Mouse (Mus musculus) midbrain, embryonic 14.5 days (tissue): ENCODE results near the gene Duox2. TPM values are rescaled to one million over a fixed set of nuclear protein-coding genes. Genes with fewer than 3 reads are reported as not detected.

Experiments
- ATAC-seq: fragments of 200-750 bp; cut with Nextera tagmentation; 2 replicates; pipeline ENCODE4 v1.8.0; 2017; ENCODE audit warnings: moderate number of reproducible peaks, moderate library complexity; ENCODE audit not compliant: low FRiP score, low TSS enrichment
- DNase-seq: peaks from one replicate; pipeline ENCODE4 v3.0.0-alpha.2; 2015
- H3K27ac ChIP-seq: fragments of 300-500 bp; sonication (generic); replicated peaks from 2 replicates; pipeline ENCODE4 v1.5.1; 2014; ENCODE audit warnings: mild to moderate bottlenecking, low read depth, low read length, moderate library complexity
- H3K27me3 ChIP-seq: fragments of 300-500 bp; sonication (generic); 2 replicates; pipeline ENCODE4 v1.6.1; 2014; ENCODE audit warnings: low read length, control low read depth, mixed read lengths; ENCODE audit not compliant: control insufficient read depth, insufficient read depth
- H3K36me3 ChIP-seq: fragments of 300-500 bp; sonication (generic); 2 replicates; pipeline ENCODE4 v1.6.1; 2014; ENCODE audit warnings: low read length, control low read depth; ENCODE audit not compliant: control insufficient read depth, insufficient read depth
- H3K4me1 ChIP-seq: fragments of 300-500 bp; sonication (generic); 2 replicates; pipeline ENCODE4 v1.6.1; 2014; ENCODE audit warnings: mild to moderate bottlenecking, antibody characterized with exemption, low read length, control low read depth; ENCODE audit not compliant: control insufficient read depth, insufficient read depth
- H3K4me2 ChIP-seq: fragments of 300-500 bp; sonication (generic); 2 replicates; pipeline ENCODE4 v1.6.1; 2014; ENCODE audit warnings: mild to moderate bottlenecking, low read length, moderate library complexity
- H3K4me3 ChIP-seq: fragments of 300-500 bp; sonication (generic); replicated peaks from 2 replicates; pipeline ENCODE4 v1.5.1; 2014; ENCODE audit warnings: low read depth, low read length
- H3K9ac ChIP-seq: fragments of 300-500 bp; sonication (generic); replicated peaks from 2 replicates; pipeline ENCODE4 v1.6.1; 2014; ENCODE audit warnings: mild to moderate bottlenecking, low read length, moderate library complexity
- H3K9me3 ChIP-seq: fragments of 300-500 bp; sonication (generic); 2 replicates; pipeline ENCODE4 v1.6.1; 2016; ENCODE audit warnings: low read length, control low read depth, mixed read lengths; ENCODE audit not compliant: control insufficient read depth
- WGBS: fragments of 180-500 bp; shearing (Covaris S2); extraction: QIAGEN DNeasy Blood & Tissue Kit; methylation state at CpG from one replicate; pipeline ENCODE4 v1.1.7; 2014; 5-methylcytosine and 5-hydroxymethylcytosine counted together
- polyA plus RNA-seq: library from polyadenylated mRNA; unstranded; fragments of >200 nt; fragmentation: Nextera tagmentation; extraction: Ambion mirVana; gene quantifications from 2 replicates; pipeline ENCODE4 v1.2.1, GENCODE M21; 2014

The Duox2 gene
- polyA plus RNA-seq, 1 experiment from 2014 or later = 0.04 TPM

- peaks cover 6% of the 10 kb centered on the region; the same call in 1 of the 2 replicates for H3K4me1 ChIP-seq
- no peak overlapping the region for H3K4me3 ChIP-seq
- H3K4me2 ChIP-seq = no peak overlapping the region
- no peak overlapping the region for H3K27ac ChIP-seq
- ATAC-seq (no peak), DNase-seq (peak; percentile 58)
- H3K9ac ChIP-seq = no peak overlapping the region
- H3K36me3 ChIP-seq = no peaks in the 10 kb centered on the region
- 36% methylated on average over 3 of the region's 3 CpGs for WGBS
- H3K9me3 ChIP-seq = no peaks in the 10 kb centered on the region
- H3K27me3 ChIP-seq = peaks cover 22% of the 10 kb centered on the region
These were observed 11.4 kb upstream of the Duox2 start for GRCm38 (mm10) chr2:122309647-122310046.

- WGBS = 71% methylated on average over 4 of the region's 4 CpGs
- DNase-seq = no peak
- ATAC-seq = no peak
- H3K4me1 ChIP-seq = peaks cover 11% of the 10 kb centered on the region; the same call in 1 of the 2 replicates
- no peak overlapping the region for H3K9ac ChIP-seq
- no peaks in the 10 kb centered on the region for H3K36me3 ChIP-seq
- H3K4me3 ChIP-seq = no peak overlapping the region
- no peak overlapping the region for H3K4me2 ChIP-seq
- H3K27ac ChIP-seq = no peak overlapping the region
- H3K9me3 ChIP-seq = no peaks in the 10 kb centered on the region
- H3K27me3 ChIP-seq = peaks cover 23% of the 10 kb centered on the region
These were observed 7.9 kb upstream of the Duox2 start for GRCm38 (mm10) chr2:122306184-122306583.

- Histone ChIP-seq H3K4me3 (no peak overlapping the region), H3K27ac (no peak overlapping the region), H3K9me3 (no peaks in the 10 kb centered on the region), H3K4me1 (peaks cover 15% of the 10 kb centered on the region; the same call in 1 of the 2 replicates), H3K27me3 (peaks cover 32% of the 10 kb centered on the region), H3K4me2 (no peak overlapping the region), H3K36me3 (no peaks in the 10 kb centered on the region), H3K9ac (no peak overlapping the region)
- ATAC-seq = no peak
- WGBS = 86% methylated on average over 16 of the region's 16 CpGs
- DNase-seq = no peak
These were observed 7.0 kb upstream of the Duox2 start for GRCm38 (mm10) chr2:122305097-122305892.

- H3K4me1 ChIP-seq = peaks cover 15% of the 10 kb centered on the region; the same call in 1 of the 2 replicates
- peaks cover 40% of the 10 kb centered on the region for H3K27me3 ChIP-seq
- H3K4me2 ChIP-seq = no peak overlapping the region
- H3K4me3 ChIP-seq = no peak overlapping the region
- no peak for DNase-seq
- no peak overlapping the region for H3K9ac ChIP-seq
- no peaks in the 10 kb centered on the region for H3K36me3 ChIP-seq
- no peaks in the 10 kb centered on the region for H3K9me3 ChIP-seq
- ATAC-seq = no peak
- H3K27ac ChIP-seq = no peak overlapping the region
- WGBS = 88% methylated on average over 6 of the region's 6 CpGs
These were observed 6.3 kb upstream of the Duox2 start for GRCm38 (mm10) chr2:122304544-122304943.

- Histone ChIP-seq H3K27ac (no peak overlapping the region), H3K9ac (no peak overlapping the region), H3K27me3 (peaks cover 58% of the 10 kb centered on the region), H3K4me1 (peaks cover 21% of the 10 kb centered on the region), H3K4me3 (no peak overlapping the region), H3K36me3 (no peaks in the 10 kb centered on the region), H3K9me3 (no peaks in the 10 kb centered on the region), H3K4me2 (peak overlapping the region; percentile 82)
- DNase-seq (peak; percentile 88), ATAC-seq (no peak; the same call in 1 of the 2 replicates)
- 16% methylated on average over 9 of the region's 9 CpGs for WGBS
These were observed 4.5 kb upstream of the Duox2 start for GRCm38 (mm10) chr2:122302574-122303241.

GRCm38 (mm10) chr2:122301921-122302573 lies 3.8 kb upstream of the Duox2 start:
- H3K4me2 ChIP-seq = peak overlapping the region; percentile 82
- H3K36me3 ChIP-seq = no peaks in the 10 kb centered on the region
- ATAC-seq = no peak
- peaks cover 65% of the 10 kb centered on the region for H3K27me3 ChIP-seq
- H3K9me3 ChIP-seq = no peaks in the 10 kb centered on the region
- peaks cover 28% of the 10 kb centered on the region for H3K4me1 ChIP-seq
- peak overlapping the region; percentile 46 for H3K9ac ChIP-seq
- WGBS = 5% methylated on average over 23 of the region's 23 CpGs
- peak overlapping the region; percentile 40 for H3K4me3 ChIP-seq
- no peak overlapping the region for H3K27ac ChIP-seq
- no peak for DNase-seq

GRCm38 (mm10) chr2:122301081-122301920 lies 3.1 kb upstream of the Duox2 start:
- Histone ChIP-seq H3K4me1 (peaks cover 28% of the 10 kb centered on the region), H3K9me3 (no peaks in the 10 kb centered on the region), H3K36me3 (no peaks in the 10 kb centered on the region), H3K27me3 (peaks cover 69% of the 10 kb centered on the region), H3K4me3 (peak overlapping the region; percentile 40), H3K9ac (peak overlapping the region; percentile 46), H3K27ac (no peak overlapping the region), H3K4me2 (peak overlapping the region; percentile 82)
- 1% methylated on average over 48 of the region's 48 CpGs for WGBS
- peak; percentile 29; the same call in 1 of the 2 replicates for ATAC-seq
- DNase-seq = peak; percentile 76

GRCm38 (mm10) chr2:122300656-122301020 lies 2.4 kb upstream of the Duox2 start:
- H3K4me3 ChIP-seq = peak overlapping the region; percentile 40
- DNase-seq (no peak), ATAC-seq (no peak)
- H3K4me1 ChIP-seq = peaks cover 28% of the 10 kb centered on the region
- whole genome bisulfite sequencing = 5% methylated on average over 14 of the region's 14 CpGs
- no peaks in the 10 kb centered on the region for H3K36me3 ChIP-seq
- H3K27me3 ChIP-seq = peaks cover 75% of the 10 kb centered on the region
- no peaks in the 10 kb centered on the region for H3K9me3 ChIP-seq
- H3K4me2 ChIP-seq = peak overlapping the region; percentile 82
- no peak overlapping the region for H3K9ac ChIP-seq
- H3K27ac ChIP-seq = no peak overlapping the region
